18 mouse cellular contexts compared by ENCODE assay signal in the genomic region with DNA sequence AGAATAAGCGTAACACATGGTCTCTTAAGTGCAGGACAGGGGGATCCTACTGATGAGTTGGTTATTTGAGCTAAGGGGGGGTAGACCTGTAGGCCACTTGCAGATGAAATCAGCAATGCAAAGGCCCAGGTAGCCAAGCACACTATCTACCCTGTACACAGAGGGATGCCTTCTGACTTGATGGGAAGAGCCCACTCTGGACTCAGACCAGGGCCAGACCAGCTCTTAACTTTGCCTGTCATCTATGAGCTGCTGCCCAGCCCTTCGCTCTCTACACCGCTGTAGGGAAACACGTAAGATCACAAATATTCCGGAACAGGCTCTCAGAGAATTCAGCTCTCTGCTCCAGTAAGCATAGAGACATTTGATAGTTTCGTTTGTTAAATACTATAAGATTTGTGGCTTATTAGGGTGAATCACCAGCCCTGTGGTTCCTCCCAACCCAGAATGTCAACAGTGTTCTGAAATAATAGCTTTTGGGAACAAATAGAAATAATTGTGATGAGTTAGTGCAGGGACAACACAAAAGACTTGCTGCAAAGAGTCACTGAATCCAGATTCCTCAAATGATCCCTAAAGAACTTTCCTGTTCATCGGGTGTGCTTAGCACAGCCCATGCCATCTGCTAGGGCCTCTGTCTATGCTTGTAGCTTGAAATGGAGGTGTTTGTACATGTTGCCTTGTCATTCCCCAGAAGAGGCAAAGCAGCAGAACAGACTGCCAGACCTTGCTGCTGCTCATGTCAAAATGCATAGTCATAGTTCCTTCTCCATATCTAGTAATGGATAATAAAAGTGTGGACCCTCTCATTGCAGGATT.
A peak's percentile ranks its signal among the peaks of the same experiment; 100 is the strongest.
DNase-seq lines count a peak whose midpoint lies in the region; ATAC-seq lines count a peak whose summit lies in the region.
"Had no signal": no experiment of that assay in that cellular context is flagged by ENCODE, and none has a peak within 500 bp of the region (broad histone marks: within the 10 kb centered on the region; RNA-seq: fewer than 3 reads in every experiment).

No protein-coding gene starts in this region.

- peak; percentile 70; the same call in 1 of the 2 replicates for ATAC-seq in kidney, embryonic 16.5 days (ENCODE audit: low FRiP score, low TSS enrichment)
- ATAC-seq: forebrain, embryonic 13.5 days; intestine, postnatal 0 days had no signal

- H3K4me2 ChIP-seq in kidney, embryonic 16.5 days (replicated peaks; ENCODE audit: low read depth, low read length) = no peak overlapping the region
- H3K4me2 ChIP-seq: forebrain, embryonic 13.5 days; heart, embryonic 12.5 days; hindbrain, embryonic 15.5 days; neural tube, embryonic 13.5 days had no signal

- no peak overlapping the region for H3K4me3 ChIP-seq in kidney, embryonic 16.5 days (ENCODE audit: low read length)
- H3K4me3 ChIP-seq: forebrain, embryonic 13.5 days; heart, embryonic 12.5 days; hindbrain, embryonic 15.5 days; neural tube, embryonic 13.5 days had no signal

- DNase-seq in kidney, adult 18-20 months = no peak
- DNase-seq in 3T3-L1 (ENCODE audit: low read depth, low spot score) = peak; percentile 47
- peak; percentile 65 for DNase-seq in Muller cell, postnatal 12 days (ENCODE audit: inconsistent ontology term)
- DNase-seq in layer of hippocampus, adult 9-11 months = peak; percentile 43
- no peak for DNase-seq in cerebellum, adult 11-12 months
- no peak for DNase-seq in cerebellum, adult 11 months
- no peak for DNase-seq in embryo, embryonic 10.5 days (ENCODE audit: low spot score)
- DNase-seq: adrenal gland, adult 8-10 months; cerebellum, adult 2 months; kidney, postnatal 36 days; lung, postnatal 14 days; right cerebral cortex, postnatal 4 days had no signal

- no peaks in the 10 kb centered on the region for H3K27me3 ChIP-seq in kidney, embryonic 16.5 days (ENCODE audit: insufficient read depth, low read length)
- H3K27me3 ChIP-seq: heart, embryonic 12.5 days; hindbrain, embryonic 15.5 days; neural tube, embryonic 13.5 days had no signal

- no peak overlapping the region for H3K9ac ChIP-seq in kidney, embryonic 16.5 days (replicated peaks; ENCODE audit: low read length)
- H3K9ac ChIP-seq: forebrain, embryonic 13.5 days; heart, embryonic 12.5 days; hindbrain, embryonic 15.5 days; neural tube, embryonic 13.5 days had no signal

- H3K9me3 ChIP-seq in kidney, embryonic 16.5 days (ENCODE audit: low read length) = no peaks in the 10 kb centered on the region
- H3K9me3 ChIP-seq: forebrain, embryonic 13.5 days; heart, embryonic 12.5 days; hindbrain, embryonic 15.5 days; neural tube, embryonic 13.5 days had no signal

- WGBS in kidney, embryonic 16.5 days = 70% methylated on average over 7 of the region's 7 CpGs

- no peak overlapping the region for H3K27ac ChIP-seq in kidney, embryonic 16.5 days (ENCODE audit: low read length)
- H3K27ac ChIP-seq: forebrain, embryonic 13.5 days; hindbrain, embryonic 15.5 days; neural tube, embryonic 13.5 days had no signal

- no peaks in the 10 kb centered on the region for H3K36me3 ChIP-seq in kidney, embryonic 16.5 days (ENCODE audit: insufficient read depth, low read length)
- H3K36me3 ChIP-seq: heart, embryonic 12.5 days; hindbrain, embryonic 15.5 days; neural tube, embryonic 13.5 days had no signal

- 0 out of 2 replicates have a peak, but pooled peaks cover 3% of the 10 kb centered on the region for H3K4me1 ChIP-seq in kidney, embryonic 16.5 days (ENCODE audit: insufficient read depth, low read length)
- H3K4me1 ChIP-seq: forebrain, embryonic 13.5 days; heart, embryonic 12.5 days; hindbrain, embryonic 15.5 days had no signal

Comparison
In these comparisons a context has a peak if more than half of its experiments do, and no peak if none do; other contexts are left out.
1. DNase-seq: peak in 3T3-L1 (single experiment), Muller cell, postnatal 12 days (single experiment) and layer of hippocampus, adult 9-11 months (single experiment); none in kidney, adult 18-20 months (single experiment), cerebellum, adult 11-12 months (single experiment), cerebellum, adult 11 months (single experiment) and embryo, embryonic 10.5 days (single experiment).